Mouse (Mus musculus): ENCODE results near the gene Chil1.
A peak's percentile ranks its signal among the peaks of the same experiment; 100 is the strongest.

The Chil1 gene

DNA sequence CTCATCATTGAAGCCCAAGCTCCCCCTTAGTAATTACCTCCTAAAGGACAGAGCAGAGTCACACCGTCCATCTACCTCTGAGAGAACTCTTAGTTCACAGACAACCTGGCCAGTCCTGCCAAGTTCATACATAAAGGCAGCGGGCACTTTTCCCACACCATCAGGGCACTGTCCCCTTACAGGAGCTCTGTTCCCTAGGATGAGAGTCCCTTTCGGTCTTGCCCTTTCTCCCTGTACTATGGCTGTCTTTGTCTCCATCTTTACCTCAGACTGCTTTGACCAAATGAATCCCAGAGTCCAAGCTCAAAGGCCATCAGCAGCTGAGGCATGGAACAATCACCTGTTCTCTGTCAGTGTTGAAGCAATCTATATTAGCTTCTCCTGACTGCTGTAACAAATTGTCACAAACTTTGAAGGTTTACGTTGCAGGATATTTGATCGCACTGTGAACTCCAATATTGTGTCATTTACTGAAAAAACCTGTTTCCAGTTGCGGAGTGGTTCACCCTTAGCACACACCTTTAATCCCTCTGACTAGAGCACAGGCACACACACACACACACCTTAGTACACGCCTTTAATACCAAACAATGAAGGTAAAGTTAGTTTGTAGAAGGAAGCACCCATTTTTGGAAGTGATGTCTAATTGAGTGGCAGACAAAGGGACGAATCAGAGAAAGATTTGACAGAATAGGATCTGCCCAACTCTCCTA lies 12.8 kb upstream of the Chil1 start:
- DNase-seq (ENCODE audit: low spot score in 2 of 2): no peak

- no peak for DNase-seq (ENCODE audit: low spot score in 2 of 2)
Measured at GRCm38 (mm10) chr1:134173081-134173480, 8.9 kb upstream of the Chil1 start.

DNA sequence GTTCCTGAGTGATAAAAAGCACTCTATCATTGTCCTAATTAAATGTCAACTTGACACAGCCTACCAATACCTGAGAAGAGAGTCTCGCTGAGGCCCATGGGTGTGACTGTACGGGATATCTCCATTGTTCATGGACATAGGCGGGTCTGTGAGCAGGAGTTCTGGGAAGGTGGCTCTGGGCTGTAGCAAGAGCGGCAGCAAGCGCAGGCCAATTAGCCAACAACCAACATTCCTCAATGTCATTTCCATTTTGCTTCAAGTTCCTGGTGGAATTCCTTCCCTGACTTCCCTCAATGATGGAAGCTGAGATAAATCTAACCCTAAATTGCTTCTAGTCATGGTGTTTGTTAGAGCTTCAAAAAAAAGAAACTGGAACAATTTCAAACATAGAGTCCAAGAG lies 4.0 kb upstream of the Chil1 start:
- DNase-seq (ENCODE audit: low spot score in 2 of 2): no peak

- no peak for DNase-seq (ENCODE audit: low spot score in 2 of 2)
Measured at GRCm38 (mm10) chr1:134184089-134184488, 2.1 kb downstream of the Chil1 start.

DNA sequence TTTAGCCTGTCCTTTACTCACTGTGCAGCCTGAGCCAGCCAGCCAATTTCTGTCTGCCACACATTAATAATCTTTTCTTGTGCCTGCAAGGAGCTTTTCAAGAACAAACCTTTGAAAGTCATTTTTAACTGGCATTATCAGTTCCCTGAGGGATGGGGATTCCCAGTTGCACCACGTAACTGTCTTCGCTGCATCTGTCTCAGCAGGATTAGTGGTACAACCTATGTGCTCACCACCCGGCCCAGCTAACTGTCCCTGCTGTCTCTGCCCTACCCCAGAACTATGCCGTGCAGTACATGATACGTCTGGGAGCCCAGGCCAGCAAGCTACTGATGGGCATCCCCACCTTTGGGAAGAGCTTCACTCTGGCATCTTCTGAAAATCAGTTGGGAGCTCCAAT lies 6.2 kb downstream of the Chil1 start:
- no peak for DNase-seq (ENCODE audit: low spot score in 2 of 2)

- peak in 1 of 2 experiments; percentile 24 for DNase-seq (ENCODE audit: low spot score in 2 of 2)
Measured at GRCm38 (mm10) chr1:134188989-134189729, 7.2 kb downstream of the Chil1 start.

DNA sequence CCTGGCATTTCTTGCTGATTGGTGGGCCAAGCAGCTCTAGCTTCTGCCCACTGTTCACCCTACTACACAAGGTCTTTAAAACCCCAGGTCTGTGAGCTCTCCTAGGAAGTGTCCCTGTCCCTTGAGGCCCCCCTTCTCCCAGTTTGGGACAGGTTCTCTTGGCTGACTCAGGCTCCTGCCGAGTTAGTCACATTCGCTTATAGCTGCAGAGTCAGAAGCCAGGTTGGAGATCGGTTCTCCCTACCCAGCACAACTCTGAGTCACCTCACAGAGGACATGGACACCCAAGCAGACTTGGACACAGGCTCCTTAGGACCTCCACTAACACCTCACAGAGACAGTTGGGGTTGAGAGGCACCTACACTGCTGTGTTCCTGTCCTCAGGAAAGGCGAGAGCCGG lies 9.2 kb downstream of the Chil1 start:
- DNase-seq (ENCODE audit: low spot score in 2 of 2): no peak

- no peak for DNase-seq (ENCODE audit: low spot score in 2 of 2)
Measured at GRCm38 (mm10) chr1:134192024-134192423, 10.0 kb downstream of the Chil1 start.

GRCm38 (mm10) chr1:134193126-134193525 lies 11.2 kb downstream of the Chil1 start, which contains the start of gene Mybph:
Mybph (plus strand) TSS chr1:134193448.
- DNase-seq (ENCODE audit: low spot score in 2 of 2): no peak

DNA sequence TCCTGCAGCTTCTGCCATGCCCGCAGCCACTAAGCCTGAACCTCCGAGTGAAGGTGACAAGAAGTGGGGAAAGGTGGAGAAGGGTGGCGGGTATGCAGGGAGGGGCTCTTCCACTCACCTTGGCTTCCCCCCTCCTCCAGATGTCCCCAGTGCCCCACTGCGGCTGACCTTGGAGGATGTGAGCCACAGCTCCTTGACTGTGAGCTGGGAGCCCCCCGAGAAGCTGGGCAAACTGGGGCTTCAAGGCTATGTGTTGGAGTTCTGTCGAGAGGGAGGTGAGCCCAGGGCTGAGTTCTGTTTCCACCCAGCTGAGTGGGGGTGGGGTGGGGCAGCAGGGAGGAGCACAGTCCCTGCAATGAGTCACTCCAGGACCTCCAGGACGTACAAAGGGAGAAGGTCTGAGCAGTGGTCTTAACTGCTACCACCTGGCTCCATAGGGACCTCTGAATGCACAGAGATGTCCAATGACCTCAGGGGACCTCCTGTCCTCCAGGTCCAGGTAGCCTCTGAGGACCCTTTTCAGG lies 11.8 kb downstream of the Chil1 start:
- no peak for DNase-seq (ENCODE audit: low spot score in 2 of 2)

DNA sequence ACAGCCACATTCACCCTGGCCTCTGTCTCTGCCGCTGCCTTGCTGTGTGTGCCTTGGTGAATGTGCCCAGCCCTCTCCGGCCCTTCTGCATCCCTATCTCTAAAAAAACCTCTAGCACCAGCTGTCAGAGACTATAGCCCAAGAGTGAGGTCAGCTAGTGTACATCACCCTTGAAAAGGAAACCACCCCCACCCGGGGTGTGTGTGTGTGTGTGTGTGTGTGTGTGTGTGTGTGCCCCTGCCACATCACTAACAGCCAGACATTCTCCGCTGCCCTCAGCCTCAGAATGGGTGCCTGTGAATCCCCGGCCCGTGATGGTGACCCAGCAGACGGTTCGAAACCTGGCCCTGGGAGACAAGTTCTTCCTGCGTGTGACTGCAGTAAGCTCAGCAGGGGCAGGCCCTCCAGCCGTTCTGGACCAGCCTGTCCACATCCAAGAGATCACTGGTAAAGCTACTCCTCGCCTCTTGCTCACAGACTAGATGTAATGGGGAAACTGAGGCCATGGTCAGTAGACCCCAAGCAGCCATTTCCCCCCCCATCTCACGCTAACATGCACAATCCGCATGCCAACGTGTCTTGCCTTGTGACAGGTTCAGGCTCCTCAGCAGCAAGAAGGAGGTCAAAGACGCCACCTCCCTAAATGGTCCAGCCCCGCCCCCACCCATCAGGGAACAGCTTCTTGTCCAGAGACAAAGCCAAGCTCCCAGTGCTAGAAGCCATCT lies 12.5 kb downstream of the Chil1 start:
- DNase-seq (ENCODE audit: low spot score in 2 of 2): no peak

GRCm38 (mm10) chr1:134195117-134195516 lies 13.1 kb downstream of the Chil1 start:
- no peak for DNase-seq (ENCODE audit: low spot score in 2 of 2)

- DNase-seq (ENCODE audit: low spot score in 2 of 2): no peak
Measured at GRCm38 (mm10) chr1:134195571-134195970, 13.6 kb downstream of the Chil1 start.

- DNase-seq (ENCODE audit: low spot score in 2 of 2): no peak
Measured at GRCm38 (mm10) chr1:134195979-134196378, 14.0 kb downstream of the Chil1 start.

DNA sequence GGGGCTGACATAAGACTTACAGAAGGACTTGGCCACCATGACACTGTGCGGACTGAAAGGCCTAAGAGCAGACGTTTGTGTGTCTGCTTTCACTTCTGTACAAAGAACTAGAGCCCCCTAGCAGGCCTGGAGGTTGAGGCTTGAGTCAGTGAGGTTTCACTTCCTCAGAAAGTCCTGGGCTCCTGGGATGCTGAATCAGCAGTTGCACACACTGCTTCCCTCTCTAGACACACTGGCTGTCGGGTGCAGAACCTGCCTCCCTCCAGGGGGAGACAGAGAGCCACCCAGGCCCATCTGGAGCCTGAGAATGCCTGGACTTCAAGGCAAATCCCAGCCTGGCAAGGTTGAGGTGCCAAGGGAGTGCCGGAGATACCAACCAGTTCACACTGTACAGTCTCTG lies 14.4 kb downstream of the Chil1 start:
- DNase-seq (ENCODE audit: low spot score in 2 of 2): peak; percentile 4 to 83

DNA sequence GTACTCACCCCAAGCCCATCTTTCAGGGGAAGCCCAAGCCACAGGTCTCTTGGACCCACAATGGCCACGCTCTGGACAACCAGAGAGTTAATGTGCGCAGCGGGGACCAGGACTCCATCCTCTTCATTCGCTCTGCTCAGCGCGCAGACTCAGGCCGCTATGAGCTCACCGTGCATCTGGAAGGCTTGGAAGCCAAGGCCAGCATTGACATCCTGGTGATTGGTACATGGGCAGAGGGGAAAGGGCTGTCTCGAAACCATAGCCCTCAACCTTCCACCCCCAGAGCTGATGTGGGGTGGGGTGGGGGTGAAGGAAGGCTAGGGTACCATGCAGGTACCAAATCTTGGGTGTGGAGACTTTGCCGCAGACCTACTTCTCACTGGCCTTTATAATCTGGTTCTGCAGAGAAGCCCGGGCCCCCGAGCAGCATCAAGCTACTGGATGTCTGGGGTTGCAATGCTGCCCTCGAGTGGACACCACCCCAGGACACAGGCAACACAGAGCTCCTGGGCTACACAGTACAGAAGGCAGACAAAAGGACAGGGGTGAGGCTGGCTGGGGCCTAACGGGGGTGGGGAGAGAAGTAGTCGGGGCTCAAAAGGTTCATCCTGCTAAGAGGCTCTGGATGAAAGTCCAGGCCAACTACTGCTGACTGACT lies 15.5 kb downstream of the Chil1 start:
- no peak for DNase-seq (ENCODE audit: low spot score in 2 of 2)

- DNase-seq (ENCODE audit: low spot score in 2 of 2): no peak
Measured at GRCm38 (mm10) chr1:134198197-134198995, 16.4 kb downstream of the Chil1 start.

DNA sequence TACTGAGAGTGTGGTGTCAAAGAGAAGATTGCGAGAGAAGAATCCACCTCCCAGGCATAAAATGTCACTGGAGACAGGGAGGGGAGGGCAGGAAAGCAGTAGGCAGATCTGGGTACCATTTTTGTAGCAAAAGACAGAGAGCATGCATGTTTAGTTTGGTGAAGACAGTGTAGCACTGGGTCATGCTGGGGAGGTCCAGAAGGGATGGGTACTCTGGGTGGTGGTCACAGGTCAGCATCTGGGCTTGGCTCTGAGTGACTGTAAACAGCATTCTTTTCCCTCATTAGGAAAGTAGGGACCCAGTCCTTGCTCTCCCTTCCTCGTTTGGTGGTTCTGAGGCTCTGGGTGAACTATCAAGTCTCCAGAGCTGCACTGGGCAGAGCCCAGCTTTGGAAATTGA lies 18.5 kb downstream of the Chil1 start:
- no peak for DNase-seq (ENCODE audit: low spot score in 2 of 2)

- no peak for DNase-seq (ENCODE audit: low spot score in 2 of 2)
Measured at GRCm38 (mm10) chr1:134200998-134201686, 19.2 kb downstream of the Chil1 start.

- DNase-seq (ENCODE audit: low spot score in 2 of 2): peak in 1 of 2 experiments; percentile 13
Measured at GRCm38 (mm10) chr1:134201751-134202420, 19.9 kb downstream of the Chil1 start.

Data from natural killer cell, adult 2 months (primary cell).